Mouse (Mus musculus) myocyte (in vitro differentiated cells): Measurements from ENCODE around the gene Ablim2.

Source experiments
- CEBPB ChIP-seq: IDR thresholded peaks from 2 replicates; pipeline ENCODE4 v1.6.1; 2011; ENCODE audit warnings: mild to moderate bottlenecking, moderate library complexity; ENCODE audit not compliant: poor library complexity, insufficient read depth, severe bottlenecking
- E2F4 ChIP-seq: IDR thresholded peaks from one replicate; pipeline ENCODE4 v1.6.1; 2011; ENCODE audit warnings: mild to moderate bottlenecking, control low read depth, moderate library complexity; ENCODE audit not compliant: insufficient read depth
- MAX ChIP-seq: IDR thresholded peaks from one replicate; pipeline ENCODE4 v1.6.1; 2011; ENCODE audit warnings: low read depth, mild to moderate bottlenecking, control low read depth
- MYOD1 ChIP-seq, 3 experiments: IDR thresholded peaks; one replicate each; pipeline ENCODE4 v1.6.1; 2011; ENCODE audit warnings: control low read depth in 2 of 3, low read depth in 2 of 3, mild to moderate bottlenecking in 2 of 3, moderate library complexity in 1 of 3; ENCODE audit not compliant: insufficient read length in 2 of 3, control insufficient read depth in 1 of 3
- MYOG ChIP-seq, 3 experiments: IDR thresholded peaks; one replicate each; pipeline ENCODE4 v1.6.1; 2011; ENCODE audit warnings: control low read depth in 2 of 3, low read depth in 2 of 3, mild to moderate bottlenecking in 2 of 3; ENCODE audit not compliant: insufficient read length in 2 of 3, control insufficient read depth in 1 of 3, insufficient read depth in 1 of 3
- POLR2A ChIP-seq: IDR thresholded peaks from one replicate; pipeline ENCODE4 v1.6.1; 2011; ENCODE audit warnings: low read depth, mild to moderate bottlenecking, control low read depth, moderate library complexity; ENCODE audit not compliant: insufficient read length
- POLR2AphosphoS2 ChIP-seq: IDR thresholded peaks from one replicate; pipeline ENCODE4 v1.6.1; 2011; ENCODE audit warnings: low read depth, control low read depth; ENCODE audit not compliant: insufficient read length
- TCF12 ChIP-seq: IDR thresholded peaks from one replicate; pipeline ENCODE4 v1.6.1; 2011; ENCODE audit warnings: mild to moderate bottlenecking, control low read depth; ENCODE audit not compliant: poor library complexity, insufficient read depth, severe bottlenecking
- TCF3 ChIP-seq: IDR thresholded peaks from one replicate; pipeline ENCODE4 v1.6.1; 2011; ENCODE audit warnings: low read depth, control low read depth; ENCODE audit not compliant: insufficient read length
- USF1 ChIP-seq: IDR thresholded peaks from one replicate; pipeline ENCODE4 v1.6.1; 2011; ENCODE audit warnings: low read depth, mild to moderate bottlenecking, control low read depth, moderate library complexity

GRCm38 (mm10) chr5:35811639-35812295, 54.1 kb downstream of the Ablim2 start:
- no peak for TF ChIP-seq MAX
- no peak for TF ChIP-seq POLR2A
- no peak for TF ChIP-seq MYOG (IDR thresholded peaks at IDR 0.05; ENCODE audit: control insufficient read depth in 1 of 3, insufficient read depth in 1 of 3, insufficient read length in 2 of 3, low read depth in 2 of 3)
- no peak for TF ChIP-seq TCF12
- TF ChIP-seq USF1, result no peak
- no peak for TF ChIP-seq MYOD1 (IDR thresholded peaks at IDR 0.05; ENCODE audit: control insufficient read depth in 1 of 3, insufficient read length in 2 of 3, low read depth in 2 of 3)
- no peak for TF ChIP-seq POLR2AphosphoS2
- TF ChIP-seq CEBPB, result no peak
- TF ChIP-seq TCF3, result no peak
- no peak for TF ChIP-seq E2F4
